Mouse (Mus musculus) kidney, postnatal 36 days (tissue): Measurements from ENCODE around the gene Smagp.

Experiments used
- DNase-seq, 2 experiments: peaks; one replicate each; pipeline ENCODE4 v3.0.0; 2021 to 2022; ENCODE audit warnings: mixed read lengths in 2 of 2

The Smagp gene

GRCm38 (mm10) chr15:100665411-100666218, 28.9 kb upstream of the Smagp start:
- no peak for DNase-seq

- DNase-seq, result no peak
Measured at GRCm38 (mm10) chr15:100664813-100665274, 28.1 kb upstream of the Smagp start.

DNA sequence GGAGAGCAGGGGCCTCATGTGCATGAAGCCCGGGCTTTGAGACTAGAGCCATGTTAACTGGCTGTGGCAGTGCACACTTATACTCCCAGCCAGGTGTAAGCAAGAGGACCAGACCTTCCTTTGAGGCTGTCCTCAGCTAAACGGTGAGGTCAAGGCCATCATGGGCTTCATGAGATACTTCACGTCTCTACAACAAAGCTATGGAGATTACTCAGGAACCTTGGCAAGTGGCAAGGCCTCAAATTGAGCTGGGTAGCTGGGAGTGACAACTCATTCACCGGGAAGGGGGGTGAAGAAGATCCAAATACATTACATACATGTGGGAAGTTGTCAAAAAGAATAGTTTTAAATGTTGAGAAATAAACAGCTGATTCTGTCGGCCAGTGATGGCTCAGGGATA, 24.1 kb upstream of the Smagp start:
- DNase-seq, result no peak

DNA sequence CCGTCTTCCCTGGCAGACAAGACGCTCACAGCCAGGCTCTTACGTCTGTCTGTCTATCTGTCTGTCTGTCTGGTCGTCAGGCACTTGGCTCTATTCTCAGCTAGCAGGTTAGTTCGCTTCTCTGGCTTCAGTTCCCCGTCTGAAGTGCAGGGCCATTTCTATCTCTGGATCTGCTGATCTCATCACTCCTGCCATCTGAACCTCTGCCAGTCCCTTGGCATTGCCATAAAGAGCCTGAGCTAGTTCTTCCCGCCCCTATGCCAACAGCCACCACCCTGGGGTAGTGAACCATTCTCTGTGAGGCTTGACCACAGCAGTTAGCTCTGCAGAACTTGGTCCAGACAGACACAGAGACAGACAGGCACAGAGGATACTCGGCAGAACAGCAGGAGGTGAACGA, 23.6 kb upstream of the Smagp start:
- DNase-seq, result peak; percentile 70 to 79

- no peak for DNase-seq
Measured at GRCm38 (mm10) chr15:100655201-100655600, 18.5 kb upstream of the Smagp start.

GRCm38 (mm10) chr15:100654271-100654670, 17.5 kb upstream of the Smagp start:
- DNase-seq, result no peak

GRCm38 (mm10) chr15:100651610-100652009, 14.9 kb upstream of the Smagp start:
- DNase-seq, result no peak

- DNase-seq, result no peak
Measured at GRCm38 (mm10) chr15:100650111-100650510, 13.4 kb upstream of the Smagp start.

- DNase-seq, result no peak
Measured at GRCm38 (mm10) chr15:100646161-100646560, 9.4 kb upstream of the Smagp start.

DNA sequence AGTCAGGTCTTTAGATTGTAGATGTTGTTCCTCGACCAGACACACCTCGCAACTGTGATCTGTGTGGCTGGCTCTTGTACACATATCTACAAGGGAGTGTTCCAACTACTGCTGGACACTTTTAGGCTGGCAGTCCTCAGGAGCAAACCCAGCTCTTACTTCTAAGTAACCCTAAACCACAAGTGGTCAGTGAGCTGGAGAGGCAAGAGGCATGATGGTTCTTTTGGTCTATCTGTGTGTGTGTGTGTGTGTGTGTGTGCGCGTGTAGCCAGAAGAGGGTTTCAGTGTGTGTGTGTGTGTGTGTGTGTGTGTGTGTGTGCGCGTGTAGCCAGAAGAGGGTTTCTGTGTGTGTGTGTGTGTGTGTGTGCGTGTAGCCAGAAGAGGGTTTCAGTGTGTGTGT, 5.7 kb upstream of the Smagp start:
- DNase-seq, result no peak

GRCm38 (mm10) chr15:100641226-100641810, 4.6 kb upstream of the Smagp start:
- DNase-seq, result peak; percentile 42 to 56

- no peak for DNase-seq
Measured at GRCm38 (mm10) chr15:100639972-100640750, 3.4 kb upstream of the Smagp start.

GRCm38 (mm10) chr15:100637661-100638060, 921 bp upstream of the Smagp start:
- peak; percentile 60 to 72 for DNase-seq

- no peak for DNase-seq
Measured at GRCm38 (mm10) chr15:100635851-100636645, 692 bp downstream of the Smagp start.

GRCm38 (mm10) chr15:100635239-100635638, 1.5 kb downstream of the Smagp start:
- no peak for DNase-seq

GRCm38 (mm10) chr15:100633341-100633740, 3.4 kb downstream of the Smagp start:
- peak in 1 of 2 experiments; percentile 46 for DNase-seq

DNA sequence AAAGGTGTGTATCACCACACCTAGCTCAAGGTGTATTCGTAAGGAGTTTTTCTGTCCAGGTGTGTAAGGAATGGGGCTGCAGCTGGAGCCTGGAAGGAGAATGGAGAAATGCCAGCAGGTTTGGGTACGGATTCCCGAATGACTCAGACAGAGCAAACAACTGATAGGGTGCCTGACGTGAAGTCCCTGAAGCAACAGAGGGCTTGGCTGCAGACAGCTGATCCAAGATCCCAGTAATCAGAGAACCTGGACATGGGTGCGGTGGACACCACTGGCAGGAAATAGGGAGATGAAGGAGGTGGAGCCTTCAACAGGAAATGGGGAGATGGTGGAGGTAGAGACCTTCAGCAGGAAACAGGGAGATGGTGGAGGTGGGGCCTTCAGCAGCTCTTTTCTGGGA, 4.4 kb downstream of the Smagp start:
- DNase-seq, result no peak

- no peak for DNase-seq
Measured at GRCm38 (mm10) chr15:100631454-100632170, 5.1 kb downstream of the Smagp start.

DNA sequence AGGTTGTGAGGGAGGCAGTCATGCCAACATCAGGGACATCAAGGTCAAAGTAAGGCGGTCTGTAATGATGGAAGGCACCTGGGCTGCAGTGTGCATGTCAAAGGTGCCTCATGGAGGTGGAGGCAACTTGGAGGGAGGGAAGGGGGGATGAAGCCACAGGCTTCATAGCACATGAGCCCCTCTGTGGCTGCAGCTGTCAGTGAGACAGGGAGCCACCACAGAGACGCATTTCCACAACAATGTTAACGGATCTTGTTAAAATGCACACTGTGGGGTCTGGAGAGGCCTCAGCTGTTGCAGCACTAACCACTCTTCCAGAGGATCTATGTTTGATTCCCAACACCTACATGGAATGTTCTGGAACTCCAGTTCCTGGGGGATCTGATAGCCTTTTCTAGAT, 6.6 kb downstream of the Smagp start:
- DNase-seq, result no peak

DNA sequence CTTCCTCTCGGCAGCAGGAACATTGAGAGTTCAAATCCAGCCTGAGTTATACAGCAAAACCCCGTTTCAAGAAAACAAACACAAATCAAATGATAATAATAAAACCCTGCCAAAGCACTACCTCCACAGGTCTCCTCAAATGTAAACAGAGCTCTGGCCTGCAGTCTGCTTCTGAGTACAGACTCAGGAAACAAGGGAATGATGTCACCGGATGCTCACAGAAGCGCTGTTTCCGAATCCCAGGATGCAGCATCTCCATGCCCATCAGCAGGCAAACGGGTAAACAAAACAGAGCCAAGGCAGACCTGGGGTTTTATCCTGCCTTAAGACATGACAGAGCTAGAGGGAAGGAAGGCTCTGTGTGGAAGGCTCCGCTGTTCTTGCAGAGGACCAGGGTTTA, 7.9 kb downstream of the Smagp start:
- DNase-seq, result peak in 1 of 2 experiments; percentile 40

DNA sequence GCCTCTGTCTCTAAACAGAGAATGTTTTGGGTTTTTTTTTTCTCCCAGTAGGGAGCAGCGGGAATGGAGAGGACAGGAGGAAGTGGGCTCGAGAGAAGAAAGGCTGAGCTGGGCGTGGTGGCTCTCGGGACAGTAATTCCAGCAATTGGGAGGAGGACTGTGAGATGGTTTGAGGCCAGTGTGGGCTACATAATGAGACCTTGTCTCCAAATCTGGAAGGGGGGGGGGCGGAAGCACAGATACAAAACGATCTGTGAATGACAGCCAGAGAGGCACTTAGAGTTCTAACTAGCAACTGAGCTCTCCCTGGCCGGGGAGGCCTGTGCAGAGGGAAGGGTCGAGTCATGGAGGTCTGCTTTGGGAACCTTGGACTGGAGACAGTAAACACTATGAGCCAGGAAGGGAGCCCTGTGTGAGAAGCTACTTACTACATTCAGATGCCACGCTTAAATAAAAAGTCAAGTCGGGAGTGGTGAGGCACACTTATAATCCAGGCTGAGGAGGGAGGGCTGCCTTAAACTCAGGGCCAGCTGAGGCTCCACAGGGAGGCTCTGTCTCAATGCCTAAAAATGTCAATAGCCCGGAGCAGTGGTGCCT, 8.9 kb downstream of the Smagp start:
- no peak for DNase-seq

DNA sequence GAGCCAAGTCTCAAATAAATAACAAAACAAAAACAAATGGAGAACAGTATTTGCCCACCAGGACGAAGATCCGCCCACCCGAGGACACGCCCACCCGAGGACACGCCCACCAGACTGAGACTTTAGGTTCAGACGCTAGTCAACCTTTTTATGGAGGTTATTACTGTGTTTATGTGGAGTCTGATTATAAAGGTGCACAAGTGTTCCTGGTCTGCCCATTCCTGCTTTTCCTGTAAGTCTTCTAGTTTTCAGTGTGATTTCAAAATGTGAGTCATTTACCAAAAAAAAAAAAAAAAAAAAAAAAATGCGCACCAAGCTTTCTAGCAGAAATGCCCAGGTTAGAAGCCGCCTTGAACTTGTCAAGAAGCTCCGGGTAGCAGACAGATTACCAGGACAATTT, 9.5 kb downstream of the Smagp start:
- DNase-seq, result peak in 1 of 2 experiments; percentile 35
